Mouse (Mus musculus) mouse trophoblast stem cell (cell line): Measurements from ENCODE around the gene Tmem205.

Experiments
- in situ Hi-C, 2 experiments: fragments of 300-500 bp; cut with MseI, MboI; formaldehyde crosslinking; loops; 2 replicates in 1 of 2; 3 replicates in 1 of 2; pipeline ENCODE4 v1.15.1; 2025

Tmem205 gene

GRCm38 (mm10) chr9:21917493-21918034 is 9.8 kb downstream of the Tmem205 start:
- in situ Hi-C loops = no loop called here

GRCm38 (mm10) chr9:21916851-21917492 is 10.4 kb downstream of the Tmem205 start:
- in situ Hi-C loops = no loop called here

- in situ Hi-C loops = no loop called here
Measured at GRCm38 (mm10) chr9:21909474-21910223, 17.7 kb downstream of the Tmem205 start.

- in situ Hi-C loops = no loop called here
Measured at GRCm38 (mm10) chr9:21908216-21908615, 19.1 kb downstream of the Tmem205 start.

- in situ Hi-C loops = no loop called here
Measured at GRCm38 (mm10) chr9:21904031-21904430, 23.3 kb downstream of the Tmem205 start.

GRCm38 (mm10) chr9:21901223-21901820 is 26.0 kb downstream of the Tmem205 start:
- in situ Hi-C loops = no loop called here

- in situ Hi-C loops = no loop called here
Measured at GRCm38 (mm10) chr9:21889229-21889628, 38.1 kb downstream of the Tmem205 start.

GRCm38 (mm10) chr9:21876601-21877000 is 50.8 kb downstream of the Tmem205 start:
- in situ Hi-C loops = no loop called here

- in situ Hi-C loops = loop anchor here in 1 of 2 experiments (5.0 kb wide), 1 partner anchor 40 kb away; no protein-coding TSS in a partner anchor
Measured at GRCm38 (mm10) chr9:21872204-21872603, 55.2 kb downstream of the Tmem205 start.
